Mouse (Mus musculus): Measurements from ENCODE around the gene Aco2. TPM values are rescaled to one million over a fixed set of nuclear protein-coding genes. Genes with fewer than 3 reads are reported as not detected.

Gene Aco2
- polyA plus RNA-seq, 1 experiment = 368 TPM

DNA sequence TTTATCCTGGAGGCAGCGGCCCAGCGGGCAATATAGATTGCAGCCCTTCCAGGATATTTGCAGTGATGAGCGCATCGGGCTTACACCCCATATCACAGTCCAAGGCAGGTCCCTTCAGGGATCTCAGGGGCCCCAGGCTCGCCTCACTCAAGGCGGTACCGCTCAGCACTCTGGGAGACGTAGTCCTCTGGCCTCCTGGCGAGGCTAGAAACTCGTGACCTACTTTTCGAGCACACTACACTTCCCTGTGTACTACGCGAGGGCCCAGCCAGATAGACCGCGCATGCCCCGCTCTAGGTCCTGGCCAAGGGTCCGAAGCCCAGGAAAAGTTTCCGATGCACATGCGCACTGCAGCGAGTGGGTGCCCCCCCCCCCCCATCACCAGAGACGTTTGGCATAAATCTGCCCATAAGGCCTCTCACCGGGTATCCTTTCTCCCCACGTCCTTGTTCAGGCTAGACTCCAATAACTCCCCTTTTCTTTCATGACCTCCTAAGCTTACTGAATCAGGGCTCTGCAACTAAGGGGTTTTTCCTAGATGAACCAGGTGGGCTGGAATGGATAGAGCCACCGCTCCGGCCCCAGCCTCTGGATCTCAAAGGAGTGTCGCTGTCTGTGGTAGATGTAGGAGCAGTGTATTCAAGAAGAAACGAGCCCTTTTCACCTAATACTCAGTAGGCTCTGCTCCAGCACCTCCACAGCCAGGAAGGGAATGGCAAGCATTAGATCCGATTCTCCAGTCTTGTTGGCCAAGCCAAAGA, 15.9 kb upstream of the Aco2 start:
- no peak for TF ChIP-seq MAX (IDR thresholded peaks at IDR 0.05)
- TF ChIP-seq FOSL1 (IDR thresholded peaks at IDR 0.05; ENCODE audit: insufficient read depth, low read length, poor library complexity, severe bottlenecking) = no peak
- no peak for TF ChIP-seq USF1 (IDR thresholded peaks at IDR 0.05; ENCODE audit: low read depth)
- TF ChIP-seq CTCF (IDR thresholded peaks at IDR 0.05; ENCODE audit: control insufficient read depth, insufficient read depth, insufficient read length) = no peak
- TF ChIP-seq CEBPB (IDR thresholded peaks at IDR 0.05; ENCODE audit: low read depth) = no peak
- TF ChIP-seq MYOG (IDR thresholded peaks at IDR 0.05; ENCODE audit: control insufficient read depth, extremely low read depth, insufficient read length) = no peak
- TF ChIP-seq MYOD1 (IDR thresholded peaks at IDR 0.05; ENCODE audit: control insufficient read depth, insufficient read length, low read depth) = no peak
- peaks cover 79% of the 10 kb centered on the region for H3K79me2 ChIP-seq (ENCODE audit: control insufficient read depth, insufficient read depth)
- peak overlapping the region; percentile 79 for H3ac ChIP-seq (ENCODE audit: control insufficient read depth, insufficient read length, low read depth)
- H3K27me3 ChIP-seq (ENCODE audit: control insufficient read depth, insufficient read depth, insufficient read length) = no peaks in the 10 kb centered on the region
- H3K79me3 ChIP-seq (ENCODE audit: low read depth) = peaks cover 47% of the 10 kb centered on the region
- peaks cover 33% of the 10 kb centered on the region for H3K36me3 ChIP-seq (ENCODE audit: control insufficient read depth, insufficient read depth)
- H3K4me3 ChIP-seq (ENCODE audit: insufficient read depth, poor library complexity, severe bottlenecking) = peak overlapping the region; percentile 96

DNA sequence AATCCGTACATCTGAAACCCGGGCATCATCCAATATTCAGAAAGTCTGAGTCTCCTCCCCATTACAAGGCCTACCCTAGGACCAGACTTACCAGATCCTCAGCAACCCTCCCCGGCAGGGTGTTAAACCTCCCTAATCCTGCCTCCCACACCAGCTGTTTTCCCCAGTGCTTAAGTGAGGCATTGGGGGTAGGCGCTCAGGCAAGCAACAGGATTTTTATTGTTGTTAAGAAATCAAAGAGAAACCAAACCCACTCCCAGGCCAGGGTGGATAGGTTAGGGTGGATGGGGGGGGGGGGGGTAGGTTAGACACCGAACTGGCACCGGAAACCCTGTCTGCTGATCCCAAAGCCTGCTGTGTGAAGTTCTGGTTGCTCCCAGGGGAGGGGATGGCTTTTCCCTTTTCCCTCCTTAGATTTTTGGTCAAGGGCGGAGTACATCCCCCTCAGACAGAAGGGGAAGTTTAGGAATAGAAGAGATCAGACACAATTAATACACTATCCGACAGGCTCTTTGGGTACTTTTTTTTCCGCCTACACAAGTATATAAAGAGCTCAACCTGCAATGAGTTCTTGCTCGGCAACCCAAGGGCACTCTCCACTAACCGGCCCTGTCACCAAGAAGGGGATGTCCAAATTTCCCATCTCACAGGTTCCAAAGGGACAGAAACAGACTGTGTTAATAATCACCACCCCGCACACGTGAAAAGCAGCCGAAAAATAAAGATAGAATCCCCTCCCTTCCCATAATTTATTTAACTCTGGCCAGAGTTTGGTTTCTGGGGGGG, 15.0 kb upstream of the Aco2 start:
- TF ChIP-seq FOSL1 (IDR thresholded peaks at IDR 0.05; ENCODE audit: insufficient read depth, low read length, poor library complexity, severe bottlenecking) = no peak
- no peak for TF ChIP-seq MYOG (IDR thresholded peaks at IDR 0.05; ENCODE audit: control insufficient read depth, extremely low read depth, insufficient read length)
- TF ChIP-seq MYOD1 (IDR thresholded peaks at IDR 0.05; ENCODE audit: control insufficient read depth, insufficient read length, low read depth) = no peak
- TF ChIP-seq CTCF (IDR thresholded peaks at IDR 0.05; ENCODE audit: control insufficient read depth, insufficient read depth, insufficient read length) = no peak
- no peak for TF ChIP-seq MAX (IDR thresholded peaks at IDR 0.05)
- TF ChIP-seq CEBPB (IDR thresholded peaks at IDR 0.05; ENCODE audit: low read depth) = no peak
- TF ChIP-seq USF1 (IDR thresholded peaks at IDR 0.05; ENCODE audit: low read depth) = no peak
- H3K27me3 ChIP-seq (ENCODE audit: control insufficient read depth, insufficient read depth, insufficient read length) = no peaks in the 10 kb centered on the region
- peaks cover 70% of the 10 kb centered on the region for H3K79me2 ChIP-seq (ENCODE audit: control insufficient read depth, insufficient read depth)
- peaks cover 24% of the 10 kb centered on the region for H3K36me3 ChIP-seq (ENCODE audit: control insufficient read depth, insufficient read depth)
- peak overlapping the region; percentile 79 for H3ac ChIP-seq (ENCODE audit: control insufficient read depth, insufficient read length, low read depth)
- H3K79me3 ChIP-seq (ENCODE audit: low read depth) = peaks cover 47% of the 10 kb centered on the region
- peak overlapping the region; percentile 96 for H3K4me3 ChIP-seq (ENCODE audit: insufficient read depth, poor library complexity, severe bottlenecking)

DNA sequence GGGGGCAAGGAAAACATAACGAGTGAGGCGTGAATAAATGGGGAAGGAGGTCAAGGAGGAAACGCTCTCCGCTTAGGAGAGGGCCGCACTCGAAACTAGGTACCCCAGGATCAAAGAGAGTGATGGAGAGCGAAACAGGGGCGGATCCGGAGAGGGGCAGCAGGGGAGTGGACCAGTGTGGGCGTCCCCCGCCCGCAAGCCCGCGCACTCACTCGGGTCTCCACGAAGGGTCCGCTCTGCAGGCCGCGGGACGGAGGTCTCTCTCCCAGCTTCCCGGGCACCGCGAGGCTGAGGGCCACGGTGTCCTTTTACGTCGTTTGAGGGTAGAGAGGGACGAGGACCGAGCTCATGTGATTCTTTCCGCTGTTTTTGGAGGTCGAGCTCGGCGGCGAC, 14.4 kb upstream of the Aco2 start:
- Histone ChIP-seq H3ac (ENCODE audit: control insufficient read depth, insufficient read length, low read depth) (peak overlapping the region; percentile 79), H3K79me2 (ENCODE audit: control insufficient read depth, insufficient read depth) (peaks cover 64% of the 10 kb centered on the region), H3K4me3 (ENCODE audit: insufficient read depth, poor library complexity, severe bottlenecking) (peak overlapping the region; percentile 96), H3K36me3 (ENCODE audit: control insufficient read depth, insufficient read depth) (peaks cover 18% of the 10 kb centered on the region), H3K79me3 (ENCODE audit: low read depth) (peaks cover 45% of the 10 kb centered on the region), H3K27me3 (ENCODE audit: control insufficient read depth, insufficient read depth, insufficient read length) (no peaks in the 10 kb centered on the region)
- TF ChIP-seq CEBPB (IDR thresholded peaks at IDR 0.05; ENCODE audit: low read depth) (no peak), USF1 (IDR thresholded peaks at IDR 0.05; ENCODE audit: low read depth) (no peak), FOSL1 (IDR thresholded peaks at IDR 0.05; ENCODE audit: insufficient read depth, low read length, poor library complexity, severe bottlenecking) (no peak), MYOG (IDR thresholded peaks at IDR 0.05; ENCODE audit: control insufficient read depth, extremely low read depth, insufficient read length) (no peak), MYOD1 (IDR thresholded peaks at IDR 0.05; ENCODE audit: control insufficient read depth, insufficient read length, low read depth) (no peak), CTCF (IDR thresholded peaks at IDR 0.05; ENCODE audit: control insufficient read depth, insufficient read depth, insufficient read length) (no peak), MAX (IDR thresholded peaks at IDR 0.05) (no peak)

DNA sequence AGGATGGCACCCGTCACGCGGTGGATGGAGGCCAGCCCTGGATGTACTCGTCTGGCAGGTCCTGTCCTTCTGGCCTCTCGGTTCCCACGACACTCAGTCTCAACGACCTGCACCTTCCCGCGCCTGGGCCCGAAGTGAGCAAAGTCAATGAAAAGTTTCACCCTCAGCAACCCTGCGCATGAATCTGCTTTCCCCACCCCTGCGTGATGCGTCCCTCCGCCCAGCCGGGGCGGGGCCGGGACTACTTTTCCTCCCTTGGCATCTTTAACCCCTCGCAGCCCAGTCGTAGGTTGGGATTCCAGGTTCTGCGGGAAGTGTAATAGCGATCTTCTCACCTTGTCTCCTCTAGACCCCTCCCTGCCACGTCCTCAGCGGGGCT, 14.0 kb upstream of the Aco2 start:
- Histone ChIP-seq H3ac (ENCODE audit: control insufficient read depth, insufficient read length, low read depth) (peak overlapping the region; percentile 92), H3K27me3 (ENCODE audit: control insufficient read depth, insufficient read depth, insufficient read length) (no peaks in the 10 kb centered on the region), H3K4me3 (ENCODE audit: insufficient read depth, poor library complexity, severe bottlenecking) (peak overlapping the region; percentile 96), H3K36me3 (ENCODE audit: control insufficient read depth, insufficient read depth) (peaks cover 14% of the 10 kb centered on the region), H3K79me2 (ENCODE audit: control insufficient read depth, insufficient read depth) (peaks cover 60% of the 10 kb centered on the region), H3K79me3 (ENCODE audit: low read depth) (peaks cover 41% of the 10 kb centered on the region)
- no peak for TF ChIP-seq MYOD1 (IDR thresholded peaks at IDR 0.05; ENCODE audit: control insufficient read depth, insufficient read length, low read depth)
- TF ChIP-seq MAX (IDR thresholded peaks at IDR 0.05) = peak; percentile 72

GRCm38 (mm10) chr15:81858517-81859329, 13.4 kb upstream of the Aco2 start, which contains the start of gene Tob2:
Gene Tob2 (minus strand): TSS chr15:81858796.
- Histone ChIP-seq H3ac (ENCODE audit: control insufficient read depth, insufficient read length, low read depth) (peak within 1 kb of the TSS; percentile 92), H3K36me3 (ENCODE audit: control insufficient read depth, insufficient read depth) (peaks cover 12% of the 10 kb centered on the region), H3K27me3 (ENCODE audit: control insufficient read depth, insufficient read depth, insufficient read length) (no peaks in the 10 kb centered on the region), H3K79me2 (ENCODE audit: control insufficient read depth, insufficient read depth) (peaks cover 54% of the 10 kb centered on the region), H3K79me3 (ENCODE audit: low read depth) (peaks cover 38% of the 10 kb centered on the region), H3K4me3 (ENCODE audit: insufficient read depth, poor library complexity, severe bottlenecking) (peak within 1 kb of the TSS; percentile 96)
- TF ChIP-seq CTCF (IDR thresholded peaks at IDR 0.05; ENCODE audit: control insufficient read depth, insufficient read depth, insufficient read length) = no peak
- no peak for TF ChIP-seq FOSL1 (IDR thresholded peaks at IDR 0.05; ENCODE audit: insufficient read depth, low read length, poor library complexity, severe bottlenecking)
- TF ChIP-seq MYOD1 (IDR thresholded peaks at IDR 0.05; ENCODE audit: control insufficient read depth, insufficient read length, low read depth) = no peak
- no peak for TF ChIP-seq MAX (IDR thresholded peaks at IDR 0.05)
- no peak for TF ChIP-seq MYOG (IDR thresholded peaks at IDR 0.05; ENCODE audit: control insufficient read depth, extremely low read depth, insufficient read length)
- TF ChIP-seq CEBPB (IDR thresholded peaks at IDR 0.05; ENCODE audit: low read depth) = no peak
- no peak for TF ChIP-seq USF1 (IDR thresholded peaks at IDR 0.05; ENCODE audit: low read depth)
